Mouse (Mus musculus): ENCODE data around the gene Etv6. TPM values are rescaled to one million over a fixed set of nuclear protein-coding genes. Genes with fewer than 3 reads are reported as not detected.
"Not testable (repeated sequence)": the region's sequence is repeated elsewhere in the genome, so short reads cannot be mapped to it uniquely, and the experiment has no call there.

Gene Etv6
- total RNA-seq (2017), result 19.6 and 22.7 TPM in 2 replicates

DNA sequence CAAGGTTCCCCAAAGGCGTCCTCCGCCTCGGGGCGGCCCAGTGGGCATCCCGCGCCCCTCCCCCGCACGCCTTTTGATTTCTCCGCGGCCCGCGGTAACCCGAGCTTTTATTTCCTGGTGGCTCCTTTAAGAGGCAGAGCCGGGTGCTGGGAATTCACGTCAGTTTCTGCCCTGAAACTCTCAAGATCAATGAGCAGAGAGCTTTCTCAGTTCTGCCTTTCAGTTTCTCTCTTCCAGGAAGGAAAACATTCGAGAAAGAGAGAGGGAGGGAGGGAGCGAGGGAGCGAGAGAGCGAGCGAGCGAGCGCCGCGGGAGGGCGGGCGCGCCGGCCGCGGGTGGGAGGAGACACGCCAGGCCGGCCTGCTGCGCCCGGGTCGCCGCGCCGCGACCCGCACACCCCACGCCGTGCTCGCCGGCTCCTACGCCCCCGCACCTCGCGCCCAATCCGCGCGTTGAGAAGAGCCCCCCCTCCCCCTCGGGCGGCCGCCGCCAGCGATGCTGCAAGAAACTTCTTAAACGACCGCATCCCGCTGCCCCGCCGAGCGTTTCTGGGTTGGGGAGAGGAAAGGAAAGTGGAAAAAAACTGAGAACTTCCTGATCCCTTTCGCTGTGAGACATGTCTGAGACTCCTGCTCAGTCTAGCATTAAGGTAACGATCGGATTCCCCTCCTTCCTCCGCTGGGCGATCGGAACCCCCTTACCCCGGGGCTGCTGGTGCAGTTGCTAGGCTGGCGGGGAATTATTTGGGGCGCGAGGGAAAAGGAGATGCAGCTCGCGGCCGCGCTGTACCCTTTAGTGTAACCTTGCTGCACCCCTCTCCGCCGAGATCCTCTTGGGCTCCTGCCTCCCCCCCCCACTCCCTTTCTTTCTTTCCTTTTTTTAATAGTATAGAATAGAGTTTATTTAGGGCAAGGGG is at the start of gene Etv6:
Etv6 (plus strand) TSS at position 211 of the 916 bp plus-strand sequence.
- ATAC-seq (ENCODE audit: extremely low read depth, insufficient number of reproducible peaks, low FRiP score, poor library complexity, severe bottlenecking), result peak; percentile 37

DNA sequence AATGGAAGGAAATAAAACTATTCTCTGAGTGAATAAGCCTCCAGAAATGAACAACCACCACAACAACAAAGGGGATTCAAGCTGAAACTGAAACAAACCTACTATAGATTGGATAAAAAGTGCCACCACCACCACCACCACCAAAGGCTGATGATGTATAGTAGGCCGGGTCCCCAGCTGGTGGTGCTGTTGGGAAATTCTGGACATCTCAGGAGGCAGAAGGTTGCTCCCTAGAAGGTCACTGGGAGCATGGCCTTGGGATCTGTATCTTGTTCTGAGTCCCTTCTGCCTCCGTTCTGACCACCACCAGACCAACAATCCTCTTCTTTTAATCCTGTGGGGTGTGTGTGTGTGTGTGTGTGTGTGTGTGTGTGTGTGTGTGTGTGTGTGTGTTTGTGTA is 49.3 kb upstream of the Etv6 start:
- no peak for ATAC-seq (ENCODE audit: extremely low read depth, insufficient number of reproducible peaks, low FRiP score, poor library complexity, severe bottlenecking)

DNA sequence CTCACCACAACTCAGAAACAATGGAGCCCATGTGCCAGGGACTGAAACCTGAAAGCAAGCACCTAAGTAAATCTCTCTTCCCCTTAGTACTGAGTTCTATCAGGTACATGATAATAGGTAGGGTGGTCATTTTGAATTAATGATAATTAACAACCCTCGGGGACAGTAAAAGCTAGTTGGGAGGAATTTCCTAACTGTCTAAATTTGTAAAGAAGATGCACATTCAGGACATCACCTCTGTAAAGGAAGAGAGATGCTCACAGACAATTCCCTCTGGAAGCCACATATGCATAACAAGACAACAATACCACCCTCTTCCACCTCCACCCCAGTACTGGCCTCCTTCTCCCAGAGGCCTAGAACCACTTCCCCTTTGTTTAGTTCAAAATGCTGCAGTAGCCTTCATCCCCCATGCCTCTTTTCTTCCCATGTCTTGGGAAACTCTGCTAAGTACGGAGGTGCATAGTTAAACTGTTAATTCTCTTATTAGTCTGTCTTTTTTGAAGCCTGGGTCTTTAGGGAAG is 48.4 kb upstream of the Etv6 start:
- no peak for ATAC-seq (ENCODE audit: extremely low read depth, insufficient number of reproducible peaks, low FRiP score, poor library complexity, severe bottlenecking)

DNA sequence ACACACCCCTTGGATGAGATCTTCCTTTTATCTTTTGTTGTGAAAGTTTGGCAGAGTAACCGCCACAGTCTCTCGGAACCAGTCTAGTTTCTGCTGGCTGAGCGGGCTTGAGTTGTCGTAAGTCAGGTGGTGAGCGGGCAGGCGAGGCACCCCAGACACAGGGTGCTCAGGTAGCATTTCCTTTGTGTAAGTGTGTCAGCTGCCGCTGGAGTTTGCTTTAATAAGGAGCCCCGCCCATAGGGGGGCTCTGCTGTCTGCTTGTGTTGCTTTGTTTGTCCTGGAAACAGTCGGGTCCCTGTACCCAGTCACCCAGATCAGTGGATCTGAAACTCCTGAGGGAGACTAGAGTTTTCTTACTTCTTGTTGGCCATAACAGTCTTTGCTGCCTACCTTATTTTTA is 47.5 kb upstream of the Etv6 start:
- ATAC-seq (ENCODE audit: extremely low read depth, insufficient number of reproducible peaks, low FRiP score, poor library complexity, severe bottlenecking), result no peak

DNA sequence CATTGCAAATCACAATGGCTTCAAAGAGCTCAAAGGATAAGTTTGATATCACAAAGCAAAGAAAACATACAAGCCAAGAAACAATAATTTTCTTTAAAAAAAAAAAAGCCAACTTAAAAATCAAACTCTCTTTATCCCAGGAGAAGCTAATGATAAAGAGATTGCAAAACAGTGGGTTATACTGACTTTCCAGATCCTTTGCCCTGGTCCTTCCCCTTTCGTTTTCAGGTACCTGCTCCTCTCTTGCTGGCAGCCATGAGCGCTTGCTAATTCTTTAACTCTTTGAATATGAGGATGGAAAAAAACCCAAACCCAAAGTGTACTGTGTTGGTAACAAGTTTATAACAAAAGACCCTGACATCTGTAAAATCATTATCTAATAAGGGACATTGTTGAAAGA is 38.0 kb upstream of the Etv6 start:
- ATAC-seq (ENCODE audit: extremely low read depth, insufficient number of reproducible peaks, low FRiP score, poor library complexity, severe bottlenecking), result no peak

DNA sequence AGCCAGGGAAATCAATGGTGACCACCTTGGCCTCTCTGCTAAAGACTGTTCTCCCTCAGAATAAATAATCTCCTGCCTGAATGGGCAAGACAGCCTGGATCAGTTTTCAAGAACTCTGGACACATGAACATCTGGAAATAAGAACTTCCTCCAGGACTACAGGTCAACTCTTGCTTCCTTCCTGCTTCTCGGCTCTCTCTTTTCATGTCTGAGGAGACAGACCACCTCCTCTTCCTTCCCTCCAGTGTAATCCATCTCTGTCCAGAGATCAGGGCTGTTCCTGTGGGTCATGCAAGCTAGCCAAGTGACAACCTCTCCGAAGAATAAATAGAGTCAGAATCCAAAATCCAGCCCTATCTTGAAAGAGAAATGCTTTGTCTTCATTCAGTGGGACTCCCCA is 37.6 kb upstream of the Etv6 start:
- no peak for ATAC-seq (ENCODE audit: extremely low read depth, insufficient number of reproducible peaks, low FRiP score, poor library complexity, severe bottlenecking)

DNA sequence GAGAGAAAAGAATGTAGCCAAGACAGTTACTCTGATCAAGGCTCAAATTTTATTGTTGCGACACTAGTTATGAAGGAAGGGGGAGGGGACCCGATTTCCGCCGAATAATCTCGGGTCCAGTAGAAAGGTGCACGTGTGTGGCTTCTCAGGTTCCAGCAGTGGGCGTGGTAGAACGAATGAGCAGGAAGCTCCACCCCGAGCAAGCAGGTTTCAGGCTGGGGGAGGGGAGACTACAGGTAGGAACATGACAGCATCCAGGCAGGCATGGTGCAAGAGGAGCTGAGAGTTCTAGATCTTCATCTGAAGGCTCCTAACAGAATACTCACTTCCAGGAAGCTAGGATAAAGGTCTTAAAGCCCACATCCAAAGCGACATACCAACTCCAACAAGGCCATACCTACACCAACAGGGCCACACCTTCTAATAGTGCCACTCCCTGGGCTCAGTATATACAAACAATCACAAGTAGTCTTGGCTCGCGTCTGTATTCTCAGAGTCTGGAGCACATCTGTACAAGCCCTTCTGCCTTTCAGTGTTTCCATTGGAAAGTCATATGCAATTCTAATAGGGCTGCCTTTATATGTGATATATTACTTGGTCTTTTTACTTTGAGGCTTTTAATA is 20.9 kb upstream of the Etv6 start:
- not testable (repeated sequence) for ATAC-seq (ENCODE audit: extremely low read depth, insufficient number of reproducible peaks, low FRiP score, poor library complexity, severe bottlenecking)

DNA sequence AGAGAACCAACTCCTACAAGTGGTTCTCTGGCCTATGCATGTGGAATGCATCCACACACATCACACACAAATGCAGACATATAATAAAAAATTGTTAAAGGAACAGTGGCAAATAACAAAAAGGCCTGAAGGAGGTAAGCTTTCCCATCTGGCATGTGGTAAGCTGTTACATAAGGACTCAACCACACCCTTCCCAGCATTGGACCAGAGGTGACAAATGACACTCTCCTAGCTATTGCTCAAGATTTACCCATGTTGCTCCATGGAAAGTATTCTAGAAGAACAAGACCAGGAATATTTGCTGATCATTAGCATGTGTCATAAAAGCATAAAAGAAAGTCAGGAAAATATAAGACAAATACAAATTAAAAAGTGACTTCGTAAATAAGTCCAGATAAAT is 16.7 kb upstream of the Etv6 start:
- ATAC-seq (ENCODE audit: extremely low read depth, insufficient number of reproducible peaks, low FRiP score, poor library complexity, severe bottlenecking), result no peak

DNA sequence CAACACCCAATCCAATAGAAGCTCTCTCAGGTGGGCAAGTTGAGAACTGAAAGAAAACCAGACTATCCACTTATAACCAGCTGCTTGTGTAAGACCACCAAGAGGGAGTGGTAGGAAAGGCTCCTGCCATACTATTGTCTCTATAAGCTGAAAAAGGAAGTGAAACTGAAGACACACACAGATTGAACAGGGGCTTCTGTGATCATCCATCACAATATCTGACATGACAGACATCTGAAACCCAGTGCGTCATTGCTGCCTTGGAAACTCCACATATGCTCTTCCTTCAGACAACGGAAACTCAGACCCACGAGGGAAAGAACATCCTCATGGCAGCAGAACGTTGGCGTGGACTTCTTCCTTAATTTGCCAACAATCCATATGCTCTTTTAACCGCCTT is 14.7 kb upstream of the Etv6 start:
- peak; percentile 85 for ATAC-seq (ENCODE audit: extremely low read depth, insufficient number of reproducible peaks, low FRiP score, poor library complexity, severe bottlenecking)

DNA sequence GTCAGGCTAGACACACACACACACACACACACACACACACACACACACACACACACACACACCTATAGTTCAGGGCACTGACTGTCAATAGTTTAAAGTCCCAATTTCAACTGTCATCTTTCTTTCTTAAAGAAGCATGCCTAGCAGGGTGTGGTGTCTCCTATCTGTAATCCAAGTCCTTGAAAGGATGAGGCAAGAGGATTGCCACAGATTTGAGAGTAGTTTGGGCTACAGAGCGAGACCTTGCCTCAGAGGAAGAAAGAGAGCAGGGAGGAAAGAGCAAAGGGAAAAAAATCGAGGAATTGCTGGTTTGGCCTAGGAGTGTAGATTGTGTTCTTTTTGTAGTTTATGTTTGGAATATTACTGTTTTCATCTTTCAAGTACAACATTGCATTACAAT is 9.2 kb upstream of the Etv6 start:
- no peak for ATAC-seq (ENCODE audit: extremely low read depth, insufficient number of reproducible peaks, low FRiP score, poor library complexity, severe bottlenecking)

DNA sequence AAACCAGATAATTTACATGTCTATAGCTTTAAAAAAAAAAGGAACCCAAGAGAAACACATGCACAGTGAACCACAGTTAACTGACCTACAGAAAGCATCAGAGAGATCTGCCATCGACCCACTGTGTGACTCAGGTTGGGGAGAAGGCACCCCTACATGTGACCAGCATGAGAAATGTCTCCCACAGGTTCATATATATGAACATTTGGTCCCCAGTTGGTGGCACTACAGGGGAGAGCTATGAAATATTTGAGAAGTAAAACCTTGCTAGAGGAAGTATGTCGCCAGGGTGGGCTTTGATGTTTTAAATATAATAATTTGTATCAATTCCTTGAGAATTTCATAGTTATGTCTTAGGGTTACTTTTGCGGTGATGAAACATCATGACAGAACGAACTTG is 8.5 kb upstream of the Etv6 start:
- ATAC-seq (ENCODE audit: extremely low read depth, insufficient number of reproducible peaks, low FRiP score, poor library complexity, severe bottlenecking), result no peak

DNA sequence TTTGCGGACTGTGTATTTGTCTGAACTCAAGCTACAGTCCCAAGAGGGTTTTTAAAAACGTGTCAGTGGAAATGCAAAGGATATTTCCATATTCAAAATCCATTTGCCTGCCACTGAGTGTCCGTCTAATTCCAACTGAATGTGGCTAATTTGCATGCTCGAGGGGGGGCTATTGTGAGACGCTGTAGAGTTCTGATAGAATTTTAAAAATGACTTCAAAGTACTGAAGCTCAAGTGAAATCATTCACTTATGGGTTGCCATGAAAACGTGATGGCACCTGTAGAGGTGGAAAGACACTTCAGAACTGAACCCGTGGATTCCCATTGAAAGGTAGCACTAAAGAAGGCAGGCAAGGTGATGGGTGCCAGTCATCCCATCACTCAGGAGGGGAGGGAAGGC is 3.0 kb upstream of the Etv6 start:
- no peak for ATAC-seq (ENCODE audit: extremely low read depth, insufficient number of reproducible peaks, low FRiP score, poor library complexity, severe bottlenecking)

DNA sequence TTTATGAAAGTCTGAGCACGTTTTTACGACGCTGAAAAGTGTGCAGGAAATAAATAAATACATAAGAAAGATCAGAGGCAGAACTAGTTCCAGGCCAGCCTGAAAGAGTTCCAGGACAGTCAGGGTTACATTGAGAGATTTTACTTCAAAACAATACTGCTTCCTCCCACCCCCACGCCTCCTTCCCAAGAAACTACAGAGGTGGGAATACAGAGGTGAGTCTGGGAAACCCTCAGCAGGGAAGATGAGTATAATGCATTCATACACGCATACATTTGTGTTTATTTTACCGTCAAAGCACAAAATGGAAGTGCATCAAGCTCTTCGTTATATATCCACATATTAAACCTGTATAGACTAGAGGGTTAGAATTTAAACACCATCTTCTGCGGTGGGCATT is 1.1 kb upstream of the Etv6 start:
- no peak for ATAC-seq (ENCODE audit: extremely low read depth, insufficient number of reproducible peaks, low FRiP score, poor library complexity, severe bottlenecking)

DNA sequence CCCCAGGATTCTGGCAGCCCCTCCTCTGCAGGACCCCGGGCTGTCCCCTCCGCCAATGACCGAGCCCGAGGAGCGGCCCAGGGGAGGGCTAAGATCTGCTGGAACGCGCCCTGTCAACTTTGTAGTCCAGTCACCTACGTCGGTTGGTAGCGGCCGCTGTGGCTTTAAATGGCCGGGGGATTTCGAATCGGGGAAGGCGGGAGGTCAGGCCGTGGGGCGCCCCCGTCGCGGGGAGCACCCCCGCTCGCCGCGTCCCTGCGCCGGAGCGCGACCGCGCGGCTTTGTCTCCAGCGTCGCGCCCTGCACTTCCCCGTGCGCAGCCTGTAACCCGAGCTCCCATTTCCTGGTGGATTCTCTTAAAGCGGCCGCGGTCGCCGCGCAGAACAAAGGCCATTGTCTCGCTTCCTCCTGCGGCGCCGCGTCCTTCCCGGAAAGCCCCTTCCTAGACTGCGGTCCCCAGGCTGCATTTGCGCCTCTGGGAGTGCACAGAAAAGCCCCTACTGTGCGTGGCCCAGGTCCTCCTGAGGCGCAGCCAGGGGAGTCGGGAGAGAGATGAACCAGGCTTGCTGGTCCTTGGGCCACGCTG is 503 bp upstream of the Etv6 start:
- peak; percentile 30 for ATAC-seq (ENCODE audit: extremely low read depth, insufficient number of reproducible peaks, low FRiP score, poor library complexity, severe bottlenecking)

DNA sequence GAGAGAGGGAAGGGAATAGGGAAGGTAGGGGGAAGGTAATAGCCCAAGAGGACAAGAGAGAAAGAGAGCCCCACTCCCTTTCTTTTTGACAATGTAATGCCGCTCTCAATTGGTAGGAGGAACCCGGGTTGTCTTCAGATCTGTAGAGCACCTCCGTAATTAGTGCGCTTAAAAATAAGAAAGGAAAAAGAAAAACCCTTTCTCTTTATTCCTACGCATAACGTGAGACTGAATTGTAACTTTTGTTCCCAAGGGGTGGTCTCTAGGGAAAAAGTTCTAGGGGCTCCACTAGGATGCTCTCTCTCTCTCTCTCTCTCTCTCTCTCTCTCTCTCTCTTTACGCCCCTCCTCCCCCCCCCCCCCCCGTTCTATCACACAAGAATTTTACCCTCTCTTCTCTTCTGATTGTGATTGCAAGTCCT is 1.0 kb downstream of the Etv6 start:
- no peak for ATAC-seq (ENCODE audit: extremely low read depth, insufficient number of reproducible peaks, low FRiP score, poor library complexity, severe bottlenecking)

DNA sequence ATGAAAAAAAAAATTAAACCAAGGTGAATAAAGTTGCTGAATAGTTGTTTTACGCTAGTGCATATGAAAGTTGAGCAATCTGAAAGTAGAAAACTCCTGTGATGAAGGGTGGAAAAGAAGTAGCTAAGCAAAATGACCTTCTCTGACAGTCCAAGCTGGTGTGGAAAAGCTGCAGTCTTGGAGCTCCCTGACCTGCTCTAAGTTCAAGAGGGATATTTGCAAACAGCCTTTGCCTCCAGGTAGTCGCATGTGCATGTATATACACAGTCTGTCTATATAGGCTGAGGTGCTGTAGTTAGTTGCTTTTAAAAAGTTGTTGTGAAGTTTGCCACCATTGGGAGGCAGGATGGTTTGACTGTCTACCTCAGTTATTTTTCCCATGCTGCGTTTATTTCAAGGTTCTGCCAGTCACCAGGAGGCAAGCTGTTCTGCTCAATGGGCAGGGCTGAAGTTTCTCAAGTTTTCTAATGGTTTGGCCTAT is 1.5 kb downstream of the Etv6 start:
- ATAC-seq (ENCODE audit: extremely low read depth, insufficient number of reproducible peaks, low FRiP score, poor library complexity, severe bottlenecking), result no peak

DNA sequence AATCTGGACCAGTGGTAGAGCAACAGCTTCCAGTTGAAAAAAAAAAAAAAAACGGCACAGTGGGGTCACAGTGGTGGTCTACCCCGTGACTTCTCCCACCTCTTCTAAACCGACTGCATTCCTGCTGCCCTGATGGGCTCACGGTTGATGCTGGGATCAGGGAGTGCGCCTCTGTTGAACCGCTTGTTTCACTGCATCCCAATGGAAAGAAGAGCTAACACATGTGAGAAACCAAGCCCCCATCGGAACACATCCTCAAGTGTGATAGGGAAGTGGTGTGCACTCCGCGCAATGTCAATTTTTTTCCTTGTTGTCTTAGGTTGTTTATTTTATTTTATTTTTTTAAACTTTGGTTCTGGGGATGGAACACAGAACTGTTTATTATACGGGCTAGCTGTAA is 2.5 kb downstream of the Etv6 start:
- no peak for ATAC-seq (ENCODE audit: extremely low read depth, insufficient number of reproducible peaks, low FRiP score, poor library complexity, severe bottlenecking)

DNA sequence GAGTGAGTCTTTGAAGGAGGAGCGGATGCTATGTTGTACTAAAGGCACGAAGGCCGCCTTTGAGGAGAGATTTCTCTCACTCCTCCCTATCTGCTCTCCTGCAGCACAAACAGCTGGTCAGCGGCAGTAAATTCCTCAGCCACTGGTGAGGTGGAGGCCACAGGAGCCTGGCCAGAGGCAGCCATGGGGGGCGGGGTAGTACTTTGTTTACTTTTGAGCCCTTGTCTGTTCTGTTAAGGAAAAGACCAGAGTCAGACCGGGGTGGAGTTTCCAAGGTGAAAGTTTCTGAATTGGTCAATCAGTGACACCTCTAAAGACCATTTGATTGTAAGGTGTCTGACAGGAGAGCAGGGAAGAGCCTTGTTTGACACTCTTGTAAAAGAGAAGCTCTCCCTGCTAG is 3.4 kb downstream of the Etv6 start:
- ATAC-seq (ENCODE audit: extremely low read depth, insufficient number of reproducible peaks, low FRiP score, poor library complexity, severe bottlenecking), result no peak

DNA sequence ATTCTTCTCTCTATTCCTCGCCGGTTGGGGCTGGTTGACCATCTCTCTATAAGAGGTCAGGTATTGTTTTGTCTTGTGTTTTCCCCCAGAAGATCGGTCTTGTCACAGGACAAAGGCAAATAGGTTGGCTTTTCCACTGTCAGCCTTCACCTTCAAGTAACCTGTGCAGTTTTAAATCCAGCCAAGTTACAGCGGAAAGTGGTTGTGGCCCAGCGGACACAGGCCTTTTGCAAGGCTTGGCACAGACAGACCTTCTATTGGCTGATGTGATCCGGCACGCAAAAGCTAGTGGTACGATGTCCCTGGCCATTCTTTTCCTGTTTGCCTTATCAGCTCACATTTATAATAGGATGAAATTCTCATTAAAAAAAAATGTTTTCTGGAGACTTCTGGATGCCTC is 3.9 kb downstream of the Etv6 start:
- no peak for ATAC-seq (ENCODE audit: extremely low read depth, insufficient number of reproducible peaks, low FRiP score, poor library complexity, severe bottlenecking)

DNA sequence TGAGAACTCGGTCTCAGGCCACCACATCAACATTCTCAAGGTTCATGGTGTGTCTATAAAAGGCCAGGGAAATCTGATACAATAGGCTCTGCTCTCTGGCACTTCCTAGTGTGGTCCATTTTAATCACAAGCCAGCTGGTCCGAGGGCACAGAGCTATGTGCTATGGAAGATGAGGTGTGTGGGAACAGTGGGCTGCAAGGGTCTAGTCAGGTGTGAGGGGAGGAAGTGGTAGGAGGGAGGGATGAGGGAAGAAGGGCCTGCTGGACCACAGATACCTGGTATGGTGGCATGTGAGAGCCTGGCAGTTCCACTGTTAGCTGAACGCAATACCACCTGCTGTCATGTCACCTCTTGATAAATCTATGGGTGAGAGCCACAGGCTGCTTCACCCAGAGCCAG is 4.8 kb downstream of the Etv6 start:
- no peak for ATAC-seq (ENCODE audit: extremely low read depth, insufficient number of reproducible peaks, low FRiP score, poor library complexity, severe bottlenecking)
